10 mouse cellular contexts compared by ENCODE assay signal in genomic region chr2:11601795-11602194, GRCm38 (mm10). TPM values are rescaled to one million over a fixed set of nuclear protein-coding genes. Genes with fewer than 3 reads are reported as not detected.
DNase-seq lines count a peak whose midpoint lies in the region; ATAC-seq and TF ChIP-seq lines count a peak whose summit lies in the region.
"Had no signal": no experiment of that assay in that cellular context is flagged by ENCODE, and none has a peak within 500 bp of the region (broad histone marks: within the 10 kb centered on the region; RNA-seq: fewer than 3 reads in every experiment).

No protein-coding gene starts in this region.

- H3K9ac ChIP-seq in lung, embryonic 16.5 days (ENCODE audit: low read length): peak overlapping the region; percentile 99
- peak overlapping the region; percentile 96 for H3K9ac ChIP-seq in forebrain, embryonic 12.5 days
- H3K9ac ChIP-seq in limb, embryonic 13.5 days: peak overlapping the region; percentile 97
- H3K9ac ChIP-seq in stomach, embryonic 14.5 days (replicated peaks; ENCODE audit: low read depth, low read length): peak overlapping the region; percentile 88

- H3K4me3 ChIP-seq in lung, embryonic 16.5 days (ENCODE audit: low read length): peak overlapping the region; percentile 97
- H3K4me3 ChIP-seq in lung, adult 2 months (replicated peaks; ENCODE audit: extremely low read depth, low read depth, low read length): no peak overlapping the region
- peak overlapping the region; percentile 94 for H3K4me3 ChIP-seq in forebrain, embryonic 12.5 days (replicated peaks)
- H3K4me3 ChIP-seq in limb, embryonic 13.5 days: peak overlapping the region; percentile 96
- peak overlapping the region; percentile 95 for H3K4me3 ChIP-seq in stomach, embryonic 14.5 days (ENCODE audit: low read depth, low read length)

- ATAC-seq in lung, embryonic 16.5 days (ENCODE audit: low read depth): no peak
- no peak for ATAC-seq in forebrain, embryonic 12.5 days (ENCODE audit: low FRiP score)
- ATAC-seq in limb, embryonic 13.5 days (ENCODE audit: low FRiP score, low read depth): no peak
- ATAC-seq in stomach, embryonic 14.5 days (ENCODE audit: insufficient number of reproducible peaks, insufficient read depth, low FRiP score, low read depth): no peak

- peaks cover 9% of the 10 kb centered on the region; the same call in 1 of the 2 replicates for H3K36me3 ChIP-seq in lung, embryonic 16.5 days (ENCODE audit: control insufficient read depth, insufficient read depth, low read length)
- peaks cover 41% of the 10 kb centered on the region for H3K36me3 ChIP-seq in forebrain, embryonic 12.5 days (replicated peaks)
- H3K36me3 ChIP-seq in limb, embryonic 13.5 days: peaks cover 38% of the 10 kb centered on the region
- peaks cover 26% of the 10 kb centered on the region for H3K36me3 ChIP-seq in stomach, embryonic 14.5 days (ENCODE audit: control insufficient read depth, insufficient read depth, low read length)

- DNase-seq in lung, adult 2 months: no peak
- no peak for DNase-seq in gastrocnemius, postnatal 4 days (ENCODE audit: low spot score in 2 of 2)
- DNase-seq in frontal cortex, adult 2 months (ENCODE audit: extremely low spot score in 1 of 2, low spot score in 1 of 2): no peak
- DNase-seq in yolk sac, embryonic 10.5 days (ENCODE audit: low spot score): no peak

- no peak overlapping the region for H3K27ac ChIP-seq in lung, embryonic 16.5 days (ENCODE audit: low read length)
- H3K27ac ChIP-seq in forebrain, embryonic 12.5 days: no peak overlapping the region
- no peak overlapping the region for H3K27ac ChIP-seq in limb, embryonic 13.5 days
- no peak overlapping the region for H3K27ac ChIP-seq in stomach, embryonic 14.5 days (ENCODE audit: low read length)

- peaks cover 7% of the 10 kb centered on the region for H3K4me1 ChIP-seq in lung, embryonic 16.5 days (replicated peaks; ENCODE audit: control insufficient read depth, insufficient read depth, low read length)
- H3K4me1 ChIP-seq in lung, adult 2 months (ENCODE audit: control insufficient read depth, insufficient read depth, low read length): no peaks in the 10 kb centered on the region; the same call in 1 of the 2 replicates
- H3K4me1 ChIP-seq in forebrain, embryonic 12.5 days: peaks cover 10% of the 10 kb centered on the region
- H3K4me1 ChIP-seq in limb, embryonic 13.5 days: peaks cover 13% of the 10 kb centered on the region
- H3K4me1 ChIP-seq in stomach, embryonic 14.5 days (ENCODE audit: control insufficient read depth, insufficient read depth, low read length): peaks cover 8% of the 10 kb centered on the region

- WGBS in lung, embryonic 16.5 days: 70% methylated on average over 6 of the region's 6 CpGs
- WGBS in lung, adult 2 months: 73% methylated on average over 6 of the region's 6 CpGs
- 77% methylated on average over 6 of the region's 6 CpGs for WGBS in forebrain, embryonic 12.5 days
- 78% methylated on average over 6 of the region's 6 CpGs for WGBS in limb, embryonic 13.5 days
- 67% methylated on average over 6 of the region's 6 CpGs for WGBS in stomach, embryonic 14.5 days

- no peak for TF ChIP-seq POLR2A in lung, adult 2 months (IDR thresholded peaks at IDR 0.05; ENCODE audit: borderline replicate concordance, extremely low read depth, low read depth, low read length)

- no peak for TF ChIP-seq CTCF in lung, adult 2 months (IDR thresholded peaks at IDR 0.05; ENCODE audit: insufficient read depth, low read length)

- H3K27me3 ChIP-seq in lung, embryonic 16.5 days (ENCODE audit: control insufficient read depth, insufficient read depth, low read depth, low read length): no peaks in the 10 kb centered on the region
- H3K27me3 ChIP-seq in forebrain, embryonic 12.5 days: no peaks in the 10 kb centered on the region
- H3K27me3 ChIP-seq in limb, embryonic 13.5 days: no peaks in the 10 kb centered on the region
- H3K27me3 ChIP-seq in stomach, embryonic 14.5 days (ENCODE audit: control insufficient read depth, insufficient read depth, low read length): no peaks in the 10 kb centered on the region

- H3K9me3 ChIP-seq in lung, embryonic 16.5 days (ENCODE audit: control insufficient read depth, low read length): no peaks in the 10 kb centered on the region
- H3K9me3 ChIP-seq in forebrain, embryonic 12.5 days: no peaks in the 10 kb centered on the region
- H3K9me3 ChIP-seq in limb, embryonic 13.5 days: no peaks in the 10 kb centered on the region
- no peaks in the 10 kb centered on the region for H3K9me3 ChIP-seq in stomach, embryonic 14.5 days (ENCODE audit: control insufficient read depth, low read depth, low read length)

- H3K4me2 ChIP-seq in lung, embryonic 16.5 days (ENCODE audit: low read depth, low read length): peak overlapping the region; percentile 63
- peak overlapping the region; percentile 89 for H3K4me2 ChIP-seq in forebrain, embryonic 12.5 days
- peak overlapping the region; percentile 90 for H3K4me2 ChIP-seq in limb, embryonic 13.5 days (replicated peaks)
- H3K4me2 ChIP-seq in stomach, embryonic 14.5 days (replicated peaks; ENCODE audit: low read depth, low read length): peak overlapping the region; percentile 92

RNA-seq across cellular contexts. Expression of gene Rbm17, which starts 2.2 kb away (rescaled TPM):
- 115 and 130 TPM in 2 replicates for polyA plus RNA-seq in lung, embryonic 16.5 days (2015; fragmentation: Nextera tagmentation; extraction: Ambion mirVana)
- polyA plus RNA-seq in lung, adult 2 months (2012; rRNA removed): 28.2 and 62.4 TPM in 2 replicates
- polyA plus RNA-seq in forebrain, embryonic 12.5 days (2016; fragmentation: Nextera tagmentation; extraction: Ambion mirVana): 187 and 188 TPM in 2 replicates
- polyA plus RNA-seq in limb, embryonic 13.5 days (2015; fragmentation: Nextera tagmentation; extraction: Ambion mirVana): 172 TPM in 2 replicates
- 137 and 139 TPM in 2 replicates for polyA plus RNA-seq in stomach, embryonic 14.5 days (2014; fragmentation: Nextera tagmentation; extraction: Ambion mirVana)
- 10 to 100 TPM; 86.5 to 99.4 TPM for total RNA-seq in gastrocnemius, postnatal 4 days (2021)
- polyA plus RNA-seq in frontal cortex, adult 2 months (2012; rRNA removed): 103 and 109 TPM in 2 replicates

RNA-seq across cellular contexts. Expression of gene Gm17490, which starts 24.3 kb away (rescaled TPM):
- polyA plus RNA-seq in lung, embryonic 16.5 days (2015; fragmentation: Nextera tagmentation; extraction: Ambion mirVana): not detected in 2 replicates
- polyA plus RNA-seq in lung, adult 2 months (2012; rRNA removed): not detected in 2 replicates
- polyA plus RNA-seq in forebrain, embryonic 12.5 days (2016; fragmentation: Nextera tagmentation; extraction: Ambion mirVana): not detected in 2 replicates
- not detected in 2 replicates for polyA plus RNA-seq in limb, embryonic 13.5 days (2015; fragmentation: Nextera tagmentation; extraction: Ambion mirVana)
- polyA plus RNA-seq in stomach, embryonic 14.5 days (2014; fragmentation: Nextera tagmentation; extraction: Ambion mirVana): not detected in 2 replicates
- total RNA-seq in gastrocnemius, postnatal 4 days (2021): not detected
- polyA plus RNA-seq in frontal cortex, adult 2 months (2012; rRNA removed): not detected in 2 replicates
- total RNA-seq: adrenal gland, adult 18-20 months; left cerebral cortex, postnatal 14 days had no signal

RNA-seq across cellular contexts. Expression of gene Il2ra, which starts 40.8 kb away (rescaled TPM):
- 1.9 and 3.1 TPM in 2 replicates for polyA plus RNA-seq in lung, embryonic 16.5 days (2015; fragmentation: Nextera tagmentation; extraction: Ambion mirVana)
- polyA plus RNA-seq in lung, adult 2 months (2012; rRNA removed): 0.23 and 0.30 TPM in 2 replicates
- polyA plus RNA-seq in forebrain, embryonic 12.5 days (2016; fragmentation: Nextera tagmentation; extraction: Ambion mirVana): not detected in 2 replicates
- not detected in 2 replicates for polyA plus RNA-seq in limb, embryonic 13.5 days (2015; fragmentation: Nextera tagmentation; extraction: Ambion mirVana)
- polyA plus RNA-seq in stomach, embryonic 14.5 days (2014; fragmentation: Nextera tagmentation; extraction: Ambion mirVana): not detected in 2 replicates
- under 1 TPM; 0.15 to 0.21 TPM for total RNA-seq in gastrocnemius, postnatal 4 days (2021)
- polyA plus RNA-seq in frontal cortex, adult 2 months (2012; rRNA removed): 0.20 and 0.25 TPM in 2 replicates

RNA-seq across cellular contexts. Expression of gene Pfkfb3, which starts 47.9 kb away (rescaled TPM):
- polyA plus RNA-seq in lung, embryonic 16.5 days (2015; fragmentation: Nextera tagmentation; extraction: Ambion mirVana): 17.9 and 19.2 TPM in 2 replicates
- 40.2 and 44.4 TPM in 2 replicates for polyA plus RNA-seq in lung, adult 2 months (2012; rRNA removed)
- 19.6 and 20.8 TPM in 2 replicates for polyA plus RNA-seq in forebrain, embryonic 12.5 days (2016; fragmentation: Nextera tagmentation; extraction: Ambion mirVana)
- polyA plus RNA-seq in limb, embryonic 13.5 days (2015; fragmentation: Nextera tagmentation; extraction: Ambion mirVana): 16.5 and 17.8 TPM in 2 replicates
- 16.1 and 17.5 TPM in 2 replicates for polyA plus RNA-seq in stomach, embryonic 14.5 days (2014; fragmentation: Nextera tagmentation; extraction: Ambion mirVana)
- total RNA-seq in gastrocnemius, postnatal 4 days (2021): 10 to 100 TPM in 1 of 2 experiments, 1 to 10 TPM in 1; 9.2 to 17.3 TPM
- polyA plus RNA-seq in frontal cortex, adult 2 months (2012; rRNA removed): 20.1 and 21.5 TPM in 2 replicates
